Mouse (Mus musculus) cortical plate, adult 2 months (tissue): Measurements from ENCODE around the gene Tmem158.

Experiments
- CTCF ChIP-seq: fragments of 200-500 bp; IDR thresholded peaks from 2 replicates; pipeline ENCODE4 v1.5.1; 2011; ENCODE audit warnings: mild to moderate bottlenecking, control low read depth, low read length; ENCODE audit not compliant: insufficient read depth; ENCODE audit errors: extremely low read depth
- POLR2A ChIP-seq: fragments of 200-500 bp; IDR thresholded peaks from 2 replicates; pipeline ENCODE4 v1.6.1; 2011; ENCODE audit warnings: mild to moderate bottlenecking, low read length, control low read depth; ENCODE audit not compliant: insufficient read depth; ENCODE audit errors: extremely low read depth

DNA sequence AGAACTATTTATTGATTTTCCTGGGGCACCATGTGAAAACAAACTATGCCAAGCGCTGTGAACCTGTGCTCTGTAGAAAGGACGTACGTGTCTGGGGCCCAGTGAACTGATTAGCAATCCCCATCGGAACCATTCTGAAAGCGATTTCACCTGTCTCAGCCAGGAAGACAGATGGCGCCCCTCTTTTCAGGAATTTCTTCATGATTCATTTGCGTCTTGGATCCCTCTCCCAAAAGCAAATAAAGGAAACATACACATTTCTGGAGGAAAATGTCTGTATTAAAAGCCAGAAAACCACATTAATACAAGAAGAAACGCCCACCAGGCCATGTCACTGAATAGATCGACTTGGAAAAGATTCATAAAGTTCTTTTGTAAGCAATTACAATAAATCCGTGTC lies 1.8 kb downstream of the Tmem158 start:
- peak; percentile 22; the same call in 1 of the 2 replicates for TF ChIP-seq CTCF
- TF ChIP-seq POLR2A = no peak
